11 mouse cellular contexts compared by ENCODE assay signal in the genomic region with DNA sequence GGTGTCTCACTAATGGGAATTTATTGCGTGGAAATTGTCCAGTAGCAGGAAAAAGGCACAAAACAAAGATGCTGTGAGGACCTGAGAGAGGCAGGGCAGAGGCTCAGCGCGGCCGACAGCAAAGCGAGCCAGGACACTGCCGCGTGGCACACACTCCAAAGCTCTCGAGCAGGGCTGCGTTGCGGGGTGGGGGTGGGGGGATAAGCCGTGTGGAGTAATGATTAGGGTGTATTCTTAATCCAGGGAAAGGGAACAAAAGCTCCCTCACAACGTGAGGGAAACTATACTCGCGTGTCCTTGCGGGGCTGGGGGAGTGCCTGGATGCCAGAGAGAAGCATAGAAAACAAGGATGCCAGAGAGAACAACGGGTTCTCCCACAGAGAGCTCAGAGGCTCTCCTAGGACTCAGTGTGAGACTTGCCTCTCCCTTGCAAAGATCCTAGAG. TPM values are rescaled to one million over a fixed set of nuclear protein-coding genes. Genes with fewer than 3 reads are reported as not detected.
DNase-seq lines count a peak whose midpoint lies in the region; ATAC-seq lines count a peak whose summit lies in the region.
"Had no signal": no experiment of that assay in that cellular context is flagged by ENCODE, and none has a peak within 500 bp of the region (broad histone marks: within the 10 kb centered on the region; RNA-seq: fewer than 3 reads in every experiment).

No protein-coding gene starts in this region.

- H3K4me3 ChIP-seq in kidney, embryonic 16.5 days (ENCODE audit: low read length), result peak overlapping the region; percentile 15
- peak overlapping the region; percentile 7; the same call in 1 of the 2 replicates for H3K4me3 ChIP-seq in embryonic facial prominence, embryonic 15.5 days (replicated peaks)
- no peak overlapping the region for H3K4me3 ChIP-seq in intestine, embryonic 15.5 days (replicated peaks)
- no peak overlapping the region for H3K4me3 ChIP-seq in neural tube, embryonic 13.5 days

- no peak overlapping the region for H3K27ac ChIP-seq in kidney, embryonic 16.5 days (ENCODE audit: low read length)
- no peak overlapping the region for H3K27ac ChIP-seq in embryonic facial prominence, embryonic 15.5 days (replicated peaks)
- H3K27ac ChIP-seq in intestine, embryonic 15.5 days, result no peak overlapping the region
- peak overlapping the region; percentile 89 for H3K27ac ChIP-seq in neural tube, embryonic 13.5 days (replicated peaks)
- H3K27ac ChIP-seq: liver, embryonic 14.5 days had no signal

- no peak; the same call in 1 of the 2 replicates for ATAC-seq in kidney, embryonic 16.5 days (ENCODE audit: low FRiP score, low TSS enrichment)
- no peak for ATAC-seq in embryonic facial prominence, embryonic 15.5 days (ENCODE audit: insufficient number of reproducible peaks, low FRiP score, low TSS enrichment, low read depth)
- ATAC-seq in intestine, embryonic 15.5 days, result no peak
- ATAC-seq in neural tube, embryonic 13.5 days (ENCODE audit: low read depth), result no peak; the same call in 1 of the 2 replicates

- no peaks in the 10 kb centered on the region for H3K9me3 ChIP-seq in kidney, embryonic 16.5 days (ENCODE audit: low read length)
- no peaks in the 10 kb centered on the region for H3K9me3 ChIP-seq in embryonic facial prominence, embryonic 15.5 days (replicated peaks)
- H3K9me3 ChIP-seq in intestine, embryonic 15.5 days, result no peaks in the 10 kb centered on the region
- H3K9me3 ChIP-seq in neural tube, embryonic 13.5 days, result no peaks in the 10 kb centered on the region
- H3K9me3 ChIP-seq: G1E had no signal

- H3K27me3 ChIP-seq in kidney, embryonic 16.5 days (ENCODE audit: insufficient read depth, low read length), result peaks cover 18% of the 10 kb centered on the region
- peaks cover 48% of the 10 kb centered on the region for H3K27me3 ChIP-seq in embryonic facial prominence, embryonic 15.5 days
- H3K27me3 ChIP-seq in intestine, embryonic 15.5 days (replicated peaks), result no peaks in the 10 kb centered on the region
- peaks cover 21% of the 10 kb centered on the region for H3K27me3 ChIP-seq in neural tube, embryonic 13.5 days

- H3K9ac ChIP-seq in kidney, embryonic 16.5 days (replicated peaks; ENCODE audit: low read length), result peak overlapping the region; percentile 13
- H3K9ac ChIP-seq in embryonic facial prominence, embryonic 15.5 days, result no peak overlapping the region
- H3K9ac ChIP-seq in intestine, embryonic 15.5 days, result 0 out of 2 replicates have a peak overlapping the region, but pooled peaks have one; percentile 27
- peak overlapping the region; percentile 60 for H3K9ac ChIP-seq in neural tube, embryonic 13.5 days
- H3K9ac ChIP-seq: liver, embryonic 14.5 days had no signal

- DNase-seq in kidney, postnatal 25 days, result no peak
- no peak for DNase-seq in urinary bladder, postnatal 10 days (ENCODE audit: low spot score)
- DNase-seq in natural killer cell, adult 2 months (ENCODE audit: low spot score in 2 of 2), result no peak
- DNase-seq in frontal cortex, postnatal 36 days (ENCODE audit: low spot score in 2 of 2), result no peak
- DNase-seq: gastrocnemius, postnatal 25 days had no signal

- WGBS in kidney, embryonic 16.5 days, result 4% methylated on average over 16 of the region's 16 CpGs
- WGBS in embryonic facial prominence, embryonic 15.5 days, result 2% methylated on average over 16 of the region's 16 CpGs
- 11% methylated on average over 16 of the region's 16 CpGs for WGBS in intestine, embryonic 15.5 days
- 1% methylated on average over 16 of the region's 16 CpGs for WGBS in neural tube, embryonic 13.5 days

- H3K4me1 ChIP-seq in kidney, embryonic 16.5 days (ENCODE audit: insufficient read depth, low read length), result peaks cover 37% of the 10 kb centered on the region
- peaks cover 53% of the 10 kb centered on the region for H3K4me1 ChIP-seq in embryonic facial prominence, embryonic 15.5 days
- H3K4me1 ChIP-seq in intestine, embryonic 15.5 days (replicated peaks), result peaks cover 52% of the 10 kb centered on the region
- peaks cover 65% of the 10 kb centered on the region for H3K4me1 ChIP-seq in neural tube, embryonic 13.5 days (replicated peaks)

- H3K4me2 ChIP-seq in kidney, embryonic 16.5 days (replicated peaks; ENCODE audit: low read depth, low read length), result peak overlapping the region; percentile 44
- peak overlapping the region; percentile 35 for H3K4me2 ChIP-seq in embryonic facial prominence, embryonic 15.5 days (replicated peaks)
- H3K4me2 ChIP-seq in intestine, embryonic 15.5 days (replicated peaks), result peak overlapping the region; percentile 38
- peak overlapping the region; percentile 47 for H3K4me2 ChIP-seq in neural tube, embryonic 13.5 days

- H3K36me3 ChIP-seq in kidney, embryonic 16.5 days (ENCODE audit: insufficient read depth, low read length), result no peaks in the 10 kb centered on the region
- no peaks in the 10 kb centered on the region for H3K36me3 ChIP-seq in embryonic facial prominence, embryonic 15.5 days
- H3K36me3 ChIP-seq in intestine, embryonic 15.5 days, result no peaks in the 10 kb centered on the region
- no peaks in the 10 kb centered on the region for H3K36me3 ChIP-seq in neural tube, embryonic 13.5 days
- H3K36me3 ChIP-seq: G1E had no signal

RNA-seq across cellular contexts. Expression of a gene that starts 33.7 kb away (rescaled TPM):
- 10.7 and 11.8 TPM in 2 replicates for polyA plus RNA-seq in kidney, embryonic 16.5 days (2015; fragmentation: Nextera tagmentation; extraction: Ambion mirVana)
- polyA plus RNA-seq in embryonic facial prominence, embryonic 15.5 days (2015; fragmentation: Nextera tagmentation; extraction: Ambion mirVana), result 4.0 and 4.1 TPM in 2 replicates
- 428 and 484 TPM in 2 replicates for polyA plus RNA-seq in intestine, embryonic 15.5 days (2015; fragmentation: Nextera tagmentation; extraction: Ambion mirVana)
- 14.8 and 16.5 TPM in 2 replicates for polyA plus RNA-seq in neural tube, embryonic 13.5 days (2015; fragmentation: Nextera tagmentation; extraction: Ambion mirVana)
- polyA plus RNA-seq: G1E had no signal

Comparison
In these comparisons a context has a peak if more than half of its experiments do, and no peak if none do; other contexts are left out.
1. H3K4me3 ChIP-seq: peak in kidney, embryonic 16.5 days (single experiment) and embryonic facial prominence, embryonic 15.5 days (single experiment); none in intestine, embryonic 15.5 days (single experiment) and neural tube, embryonic 13.5 days (single experiment).
2. RNA of a gene that starts 33.7 kb away (polyA plus RNA-seq): 428 to 484 TPM in intestine, embryonic 15.5 days; 14.8 to 16.5 TPM in neural tube, embryonic 13.5 days, 10.7 to 11.8 TPM in kidney, embryonic 16.5 days and 4.0 to 4.1 TPM in embryonic facial prominence, embryonic 15.5 days; every median in the first group is over 10 times any median in the second.
3. Peak in every context shown above with its lines, with median percentiles within 50 percentile points of each other: H3K4me2 ChIP-seq.